Mouse (Mus musculus): Measurements from ENCODE around the gene Gm6408.
"Not testable (repeated sequence)": the region's sequence is repeated elsewhere in the genome, so short reads cannot be mapped to it uniquely, and the experiment has no call there.

The Gm6408 gene

DNA sequence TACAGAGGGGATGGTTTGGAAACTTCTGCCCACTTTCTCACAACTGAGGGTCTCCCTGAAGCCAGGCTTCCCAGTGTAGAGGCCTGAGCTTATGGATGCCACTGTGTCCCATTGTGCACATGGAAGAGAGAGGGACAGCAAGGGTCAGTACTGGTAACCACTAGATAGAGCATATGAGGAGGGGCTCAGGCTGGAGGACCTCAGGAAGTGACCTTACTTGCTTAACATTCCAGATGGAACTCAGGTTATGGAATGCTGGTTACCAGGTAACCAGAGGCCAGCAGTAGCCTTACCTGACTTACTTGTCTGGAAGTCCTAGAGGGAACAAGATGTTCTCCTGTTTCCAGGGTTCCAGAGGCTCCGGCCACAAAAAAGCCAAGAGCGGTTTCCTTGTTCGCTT lies at the start of gene Gm6408:
Gene Gm6408, plus strand, starts transcription at position 301 of the 400 bp plus-strand sequence.
- not testable (repeated sequence) for DNase-seq (ENCODE audit: low read depth, low spot score)

DNA sequence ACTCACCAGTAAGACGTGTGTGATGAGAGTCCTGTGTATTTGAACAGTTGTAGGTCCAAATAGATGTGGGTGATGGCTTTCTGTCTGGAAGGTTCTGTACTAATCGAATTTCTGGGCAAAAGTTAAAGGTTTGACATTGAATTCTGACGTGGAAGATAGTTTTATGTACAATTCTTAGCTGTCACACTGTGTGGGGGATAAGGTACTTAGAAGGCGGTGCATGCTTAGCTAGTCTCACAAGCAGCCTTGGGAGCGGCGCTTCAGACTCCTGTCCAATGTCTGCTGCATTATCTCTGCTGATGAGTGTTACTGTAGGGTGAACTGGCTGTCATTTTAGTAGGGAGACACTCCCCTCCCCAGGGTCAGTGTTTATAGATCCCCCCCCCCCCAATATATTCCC lies 49.3 kb upstream of the Gm6408 start:
- DNase-seq (ENCODE audit: low read depth, low spot score), result no peak

DNA sequence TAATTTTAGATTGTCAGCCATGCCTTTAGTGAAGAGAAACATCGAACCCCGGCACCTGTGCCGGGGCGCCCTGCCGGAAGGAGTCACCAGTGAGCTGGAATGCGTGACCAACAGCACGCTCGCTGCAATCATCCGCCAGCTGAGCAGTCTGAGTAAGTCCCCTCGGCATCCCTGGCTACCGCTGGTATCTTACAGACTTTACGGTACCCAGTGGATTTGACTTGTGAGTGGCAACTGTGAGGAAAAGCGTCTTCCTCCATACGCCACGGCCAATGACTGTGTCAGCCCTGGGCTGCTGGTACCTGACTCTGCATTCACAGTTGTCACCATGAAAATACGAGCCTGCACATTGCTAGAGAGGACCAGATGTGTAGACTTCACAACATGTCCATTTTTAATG lies 46.4 kb upstream of the Gm6408 start:
- no peak for DNase-seq (ENCODE audit: low read depth, low spot score)

DNA sequence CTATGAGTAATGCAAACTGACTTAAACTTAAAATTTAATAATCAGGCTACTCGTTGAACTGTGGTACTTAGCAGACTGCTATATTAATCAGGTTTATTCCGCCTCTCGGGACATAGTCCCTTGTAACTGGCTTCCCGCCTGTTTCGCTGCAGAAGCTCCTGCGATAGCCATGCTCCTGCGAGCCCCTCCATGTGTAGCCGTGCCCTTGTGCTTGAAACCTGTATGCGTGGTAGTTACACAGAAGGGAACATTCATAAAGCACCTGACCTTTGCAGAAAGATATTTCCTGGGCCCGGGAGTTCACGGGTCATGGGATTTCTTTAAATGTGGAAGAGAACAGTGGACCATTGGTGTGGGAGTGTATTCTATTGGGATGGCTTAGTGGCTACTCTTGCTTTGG lies 45.0 kb upstream of the Gm6408 start:
- DNase-seq (ENCODE audit: low read depth, low spot score), result no peak

DNA sequence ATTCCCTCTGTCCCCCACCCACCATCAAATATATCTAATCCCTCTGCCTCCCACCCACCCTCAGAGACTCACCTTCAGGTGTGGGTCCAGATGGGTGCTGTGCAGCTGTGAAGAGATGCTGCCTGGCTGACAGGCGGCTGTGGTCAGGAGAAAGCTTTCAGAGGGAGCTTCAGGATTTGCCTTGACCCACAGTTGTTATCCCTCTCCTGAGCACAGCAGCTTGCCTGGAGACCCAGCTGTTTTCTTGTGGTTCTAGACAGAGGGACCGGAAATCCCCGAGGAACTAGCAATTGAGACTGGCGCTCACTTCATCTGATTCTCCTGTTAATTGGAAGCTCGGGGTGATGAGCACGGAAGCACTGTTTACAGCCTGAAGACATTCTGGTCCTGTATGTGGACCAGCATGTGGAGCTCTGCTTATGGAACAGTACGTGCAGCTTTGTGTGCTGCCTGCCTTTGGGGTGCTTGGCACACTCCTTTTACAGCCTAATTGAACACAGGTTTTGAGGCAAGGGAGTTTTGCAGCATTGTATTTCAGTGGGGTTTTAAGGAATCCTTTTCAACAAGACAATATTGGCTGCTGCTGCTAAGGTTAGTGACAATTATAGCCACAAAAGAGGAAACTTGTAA lies 42.5 kb upstream of the Gm6408 start:
- DNase-seq (ENCODE audit: low read depth, low spot score), result no peak

DNA sequence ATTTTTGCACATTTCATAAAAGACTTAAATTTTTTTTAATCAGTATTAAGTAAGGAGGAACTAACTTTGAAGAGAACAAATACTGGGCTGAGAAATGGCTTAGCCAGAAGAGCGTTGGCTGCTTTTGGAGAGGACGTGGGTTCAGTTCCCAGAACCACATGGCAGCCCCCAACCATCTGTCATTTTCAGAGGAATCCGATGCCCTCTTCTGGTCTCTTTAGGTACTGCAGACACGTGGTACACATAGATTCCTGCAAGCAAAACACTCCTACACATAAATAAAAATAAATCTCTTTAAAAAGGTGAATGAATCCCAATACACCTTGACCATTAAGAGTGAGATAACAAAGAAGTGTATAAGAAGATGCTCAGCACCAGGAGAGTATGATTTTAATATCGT lies 41.5 kb upstream of the Gm6408 start:
- DNase-seq (ENCODE audit: low read depth, low spot score), result no peak

DNA sequence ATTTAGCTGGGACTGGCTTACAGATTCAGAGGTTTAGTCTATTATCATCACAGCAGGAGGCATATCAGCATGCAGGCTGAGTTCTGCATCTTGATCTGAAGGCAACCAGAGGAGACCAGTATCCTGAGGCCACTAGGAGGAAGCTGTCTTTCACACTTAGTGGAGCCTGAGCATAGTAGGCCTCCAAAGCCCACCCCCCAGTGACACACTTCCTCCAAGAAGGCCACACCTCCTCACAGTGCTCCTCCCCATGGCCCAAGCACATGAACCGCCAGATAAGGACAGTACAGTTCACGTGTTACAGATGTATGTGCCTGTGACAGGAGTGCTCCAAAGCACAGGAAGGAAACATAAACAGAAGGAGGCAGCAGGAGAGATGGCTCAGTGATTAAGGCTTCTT lies 39.0 kb upstream of the Gm6408 start:
- no peak for DNase-seq (ENCODE audit: low read depth, low spot score)

DNA sequence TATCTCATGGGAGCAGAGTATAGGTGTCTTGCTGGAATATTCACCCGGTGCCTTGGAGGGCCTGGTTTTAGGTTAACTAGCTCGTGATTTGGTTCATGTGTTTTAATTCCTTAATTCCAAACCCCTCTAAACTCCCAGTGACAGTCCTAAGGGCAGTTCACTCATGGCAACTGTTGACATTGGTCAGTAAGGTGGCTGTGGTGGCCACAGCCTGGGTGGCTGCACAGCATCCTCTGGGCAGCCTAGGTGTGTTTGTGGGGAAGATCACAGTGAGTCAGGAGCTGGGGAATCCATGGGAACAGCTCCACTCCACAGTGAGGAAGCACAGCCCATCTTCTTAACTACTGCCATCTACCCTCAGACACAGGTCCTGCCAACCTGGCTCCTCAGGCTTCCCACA lies 35.1 kb upstream of the Gm6408 start:
- no peak for DNase-seq (ENCODE audit: low read depth, low spot score)

DNA sequence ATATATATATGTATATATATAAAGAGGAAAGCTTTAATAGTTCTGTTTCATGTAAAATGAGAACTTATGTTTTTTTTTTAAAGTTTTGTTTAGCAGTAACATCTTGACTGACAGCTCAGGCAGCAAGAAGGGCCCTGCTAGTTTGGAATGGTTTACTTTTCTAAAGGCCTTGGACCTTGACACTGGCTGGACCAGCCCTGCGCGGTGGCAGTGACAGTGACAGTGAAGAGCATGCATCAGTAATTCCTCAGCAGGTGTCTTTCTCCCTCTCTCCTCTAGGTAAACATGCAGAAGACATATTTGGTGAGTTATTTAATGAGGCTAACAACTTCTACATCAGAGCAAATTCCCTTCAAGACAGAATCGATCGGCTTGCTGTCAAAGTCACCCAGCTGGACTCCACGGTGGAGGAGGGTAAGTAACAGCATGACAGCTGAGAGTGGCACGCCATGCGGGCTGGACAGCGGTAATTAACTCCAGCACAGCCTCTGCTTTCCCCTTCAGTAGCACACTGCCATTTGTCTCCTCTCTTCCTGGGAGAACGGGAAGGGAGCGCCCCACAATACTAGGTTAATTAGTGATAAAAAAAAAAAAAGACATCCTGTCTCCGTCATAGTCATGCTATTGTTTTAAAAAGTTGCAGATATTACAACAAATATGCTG lies 30.0 kb upstream of the Gm6408 start:
- no peak for DNase-seq (ENCODE audit: low read depth, low spot score)

DNA sequence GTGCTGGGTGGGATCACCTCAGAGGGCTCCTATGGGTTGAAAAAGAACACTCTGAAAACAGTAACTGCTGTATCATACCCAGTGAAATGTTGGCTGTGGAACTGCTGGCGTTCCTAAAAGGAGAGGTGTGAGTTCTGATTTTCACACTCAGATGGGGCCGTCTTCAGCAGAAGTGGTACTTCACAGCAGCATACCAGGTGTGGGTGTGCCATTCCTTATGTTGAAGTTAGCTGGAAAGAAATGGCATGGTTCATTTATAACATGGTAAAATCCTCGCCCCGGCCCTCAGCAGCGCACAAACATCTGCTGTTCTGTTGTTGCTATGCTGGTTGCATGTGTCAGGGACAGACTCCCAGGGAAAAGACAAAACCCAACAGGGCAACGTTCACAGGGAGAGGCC lies 28.2 kb upstream of the Gm6408 start:
- no peak for DNase-seq (ENCODE audit: low read depth, low spot score)

DNA sequence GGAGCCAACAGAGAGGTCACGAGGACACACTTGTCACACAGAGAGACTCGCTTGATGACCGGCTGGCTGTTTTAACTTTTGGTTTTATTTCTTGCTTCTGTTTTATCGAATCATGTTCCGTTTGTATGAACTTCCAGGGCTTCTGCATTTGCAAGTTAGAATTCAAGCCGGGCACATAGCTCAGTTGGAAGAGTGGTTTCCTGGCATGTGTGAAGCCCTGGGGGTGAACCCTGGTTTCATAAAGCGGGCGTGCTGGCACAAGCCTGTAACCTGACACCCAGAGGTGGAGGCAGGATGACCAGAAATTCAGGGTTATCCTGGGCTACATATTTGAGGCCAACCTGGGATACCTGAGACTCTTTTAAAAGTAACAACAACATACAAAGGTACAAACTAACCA lies 20.2 kb upstream of the Gm6408 start:
- DNase-seq (ENCODE audit: low read depth, low spot score), result no peak

DNA sequence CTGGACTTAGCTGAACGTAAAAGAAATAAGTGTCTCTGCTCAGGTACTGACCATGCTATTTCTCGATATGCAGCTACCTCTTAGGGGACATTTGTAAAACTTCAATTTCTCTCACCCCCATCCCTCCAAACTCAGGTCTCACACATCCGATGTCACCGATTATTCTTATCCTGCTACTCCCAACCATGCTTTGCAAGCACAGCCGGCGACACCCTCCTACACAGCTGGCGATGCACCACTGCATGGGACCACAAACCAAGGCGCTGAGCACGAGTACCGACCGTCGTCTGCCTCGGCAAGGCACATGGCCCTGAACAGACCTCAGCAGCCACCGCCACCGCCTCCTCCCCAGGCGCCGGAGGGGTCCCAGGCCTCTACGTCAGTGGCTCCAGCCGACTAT lies 15.1 kb upstream of the Gm6408 start:
- DNase-seq (ENCODE audit: low read depth, low spot score), result no peak

DNA sequence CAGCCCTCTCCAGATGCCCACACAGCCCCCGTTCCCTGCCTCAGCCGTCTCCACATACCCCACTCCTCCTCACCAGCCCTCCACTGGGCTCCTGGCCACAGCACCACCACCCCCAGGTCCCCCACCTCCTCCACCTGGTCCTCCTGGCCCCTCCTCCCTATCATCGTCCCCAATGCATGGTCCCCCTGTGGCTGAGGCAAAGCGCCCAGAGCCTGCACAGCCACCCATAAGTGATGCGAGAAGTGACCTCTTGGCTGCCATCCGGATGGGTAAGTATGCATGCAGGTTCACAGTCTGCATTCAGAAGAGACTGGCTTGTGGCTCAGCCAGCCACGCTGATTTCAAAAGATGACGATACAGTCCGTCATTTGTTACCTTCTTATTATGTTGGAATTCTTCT lies 13.5 kb upstream of the Gm6408 start:
- no peak for DNase-seq (ENCODE audit: low read depth, low spot score)

DNA sequence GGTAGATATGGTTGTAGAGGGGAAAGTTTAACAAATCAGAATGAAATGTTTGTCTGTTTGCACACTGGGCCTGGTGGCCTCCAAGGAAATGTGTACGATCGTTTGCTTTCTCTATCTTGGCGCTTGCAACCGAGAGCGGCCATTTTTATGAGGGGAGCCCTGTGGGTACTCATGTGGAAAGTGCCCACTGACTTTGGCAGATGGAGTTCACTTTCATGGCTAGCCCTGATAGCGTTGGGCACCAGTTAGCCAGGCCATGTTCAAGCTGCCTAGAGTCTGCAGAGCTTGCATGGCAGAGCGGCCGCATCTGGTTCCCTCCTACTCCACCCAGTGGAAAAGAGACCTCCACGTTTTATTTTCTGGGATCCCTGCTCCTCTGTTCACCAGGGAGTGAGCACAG lies 10.9 kb upstream of the Gm6408 start:
- DNase-seq (ENCODE audit: low read depth, low spot score), result no peak

DNA sequence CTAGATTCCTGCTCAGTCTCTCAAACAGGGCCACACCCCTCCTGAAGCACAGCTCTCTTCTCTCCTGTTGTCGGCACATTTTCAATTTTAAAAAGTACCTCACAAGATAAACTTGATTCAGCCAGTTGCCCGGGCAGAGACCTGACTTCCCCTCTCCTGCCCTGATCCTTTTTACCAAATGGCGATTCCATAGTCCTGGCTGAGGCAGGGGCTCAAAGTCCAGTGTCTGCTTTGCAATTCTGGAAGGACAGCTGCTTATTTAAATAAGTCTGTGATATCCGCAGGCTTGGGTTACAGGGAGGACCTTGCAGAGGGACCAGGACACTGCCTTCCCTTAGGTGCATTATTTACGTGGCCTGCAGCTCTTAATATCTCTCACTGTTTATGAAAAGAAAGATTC lies 10.5 kb upstream of the Gm6408 start:
- no peak for DNase-seq (ENCODE audit: low read depth, low spot score)

DNA sequence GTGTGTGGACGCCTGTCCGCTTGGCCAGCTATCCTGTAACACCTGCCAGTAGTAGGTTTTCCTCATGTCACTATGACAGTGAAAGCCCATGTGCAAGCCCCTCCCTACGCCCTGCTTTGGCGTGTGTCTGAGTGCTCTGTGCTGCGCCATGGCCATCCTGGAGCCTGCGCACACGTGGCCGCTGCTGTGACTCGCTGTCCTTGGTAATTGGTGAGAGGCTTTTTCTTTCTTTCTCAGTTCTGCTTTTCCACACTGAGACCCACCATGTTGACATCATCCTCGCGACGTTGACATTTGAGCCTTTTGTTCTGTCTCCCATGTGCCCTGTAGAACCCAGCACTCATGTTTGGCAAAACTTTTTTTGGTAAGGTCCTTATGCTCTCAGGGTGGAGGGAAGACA lies 9.9 kb upstream of the Gm6408 start:
- DNase-seq (ENCODE audit: low read depth, low spot score), result no peak

DNA sequence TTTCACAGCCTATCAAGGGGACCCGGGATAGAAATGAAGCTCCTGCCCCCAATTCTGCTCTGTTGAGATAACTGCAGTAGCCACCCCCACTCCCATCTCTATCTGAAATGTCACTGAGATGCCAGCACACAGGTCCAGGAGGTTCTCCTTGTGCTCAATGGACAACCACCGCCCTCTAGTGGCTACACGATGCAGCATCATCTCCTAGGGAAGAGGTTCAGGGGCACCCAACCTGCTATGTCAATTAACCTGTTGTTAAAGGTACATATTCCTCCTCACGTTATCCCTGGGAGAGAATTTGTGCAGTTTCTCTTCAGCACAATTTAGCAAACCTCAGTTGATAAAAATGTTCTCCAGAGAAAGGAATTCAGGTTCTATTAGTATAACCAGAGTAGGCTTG lies 2.2 kb upstream of the Gm6408 start:
- DNase-seq (ENCODE audit: low read depth, low spot score), result not testable (repeated sequence)

DNA sequence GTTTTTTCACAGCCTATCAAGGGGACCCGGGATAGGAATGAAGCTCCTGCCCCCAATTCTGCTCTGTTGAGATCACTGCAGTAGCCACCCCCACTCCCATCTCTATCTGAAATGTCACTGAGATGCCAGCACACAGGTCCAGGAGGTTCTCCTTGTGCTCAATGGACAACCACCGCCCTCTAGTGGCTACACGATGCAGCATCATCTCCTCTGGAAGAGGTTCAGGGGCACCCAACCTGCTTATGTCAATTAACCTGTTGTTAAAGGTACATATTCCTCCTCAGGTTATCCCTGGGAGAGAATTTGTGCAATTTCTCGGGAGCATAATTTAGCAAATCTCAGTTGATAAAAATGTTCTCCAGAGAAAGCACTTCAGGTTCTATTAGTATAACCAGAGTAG lies 7.2 kb downstream of the Gm6408 start:
- not testable (repeated sequence) for DNase-seq (ENCODE audit: low read depth, low spot score)

DNA sequence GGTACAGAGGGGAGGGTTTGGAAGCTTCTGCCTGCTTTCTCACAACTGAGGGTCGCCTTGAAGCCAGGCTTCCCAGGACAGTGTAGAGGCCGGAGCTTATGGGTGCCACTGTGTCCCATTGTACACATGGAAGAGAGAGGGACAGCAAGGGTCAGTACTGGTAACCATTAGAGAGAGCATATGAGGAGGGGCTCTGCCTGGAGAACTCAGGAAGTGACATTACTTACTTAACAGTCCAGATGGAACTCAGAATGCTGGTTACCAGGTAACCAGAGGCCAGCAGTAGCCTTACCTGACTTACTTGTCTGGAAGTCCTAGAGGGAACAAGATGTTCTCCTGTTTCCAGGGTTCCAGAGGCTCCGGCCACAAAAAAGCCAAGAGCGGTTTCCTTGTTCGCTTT lies 9.3 kb downstream of the Gm6408 start, which contains the start of gene Gm6370:
Gene Gm6370, plus strand, starts transcription at position 301 of the 400 bp plus-strand sequence.
- not testable (repeated sequence) for DNase-seq (ENCODE audit: low read depth, low spot score)

DNA sequence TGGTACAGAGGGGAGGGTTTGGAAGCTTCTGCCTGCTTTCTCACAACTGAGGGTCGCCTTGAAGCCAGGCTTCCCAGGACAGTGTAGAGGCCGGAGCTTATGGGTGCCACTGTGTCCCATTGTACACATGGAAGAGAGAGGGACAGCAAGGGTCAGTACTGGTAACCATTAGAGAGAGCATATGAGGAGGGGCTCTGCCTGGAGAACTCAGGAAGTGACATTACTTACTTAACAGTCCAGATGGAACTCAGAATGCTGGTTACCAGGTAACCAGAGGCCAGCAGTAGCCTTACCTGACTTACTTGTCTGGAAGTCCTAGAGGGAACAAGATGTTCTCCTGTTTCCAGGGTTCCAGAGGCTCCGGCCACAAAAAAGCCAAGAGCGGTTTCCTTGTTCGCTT lies 20.3 kb downstream of the Gm6408 start, which contains the start of gene 4930449I24Rik:
Gene 4930449I24Rik, plus strand, starts transcription at position 301 of the 400 bp plus-strand sequence.
- DNase-seq (ENCODE audit: low read depth, low spot score), result not testable (repeated sequence)

DNA sequence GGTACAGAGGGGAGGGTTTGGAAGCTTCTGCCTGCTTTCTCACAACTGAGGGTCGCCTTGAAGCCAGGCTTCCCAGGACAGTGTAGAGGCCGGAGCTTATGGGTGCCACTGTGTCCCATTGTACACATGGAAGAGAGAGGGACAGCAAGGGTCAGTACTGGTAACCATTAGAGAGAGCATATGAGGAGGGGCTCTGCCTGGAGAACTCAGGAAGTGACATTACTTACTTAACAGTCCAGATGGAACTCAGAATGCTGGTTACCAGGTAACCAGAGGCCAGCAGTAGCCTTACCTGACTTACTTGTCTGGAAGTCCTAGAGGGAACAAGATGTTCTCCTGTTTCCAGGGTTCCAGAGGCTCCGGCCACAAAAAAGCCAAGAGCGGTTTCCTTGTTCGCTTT lies 32.1 kb downstream of the Gm6408 start, which contains the start of gene Gm3402:
Gene Gm3402, plus strand, starts transcription at position 301 of the 400 bp plus-strand sequence.
- not testable (repeated sequence) for DNase-seq (ENCODE audit: low read depth, low spot score)

DNA sequence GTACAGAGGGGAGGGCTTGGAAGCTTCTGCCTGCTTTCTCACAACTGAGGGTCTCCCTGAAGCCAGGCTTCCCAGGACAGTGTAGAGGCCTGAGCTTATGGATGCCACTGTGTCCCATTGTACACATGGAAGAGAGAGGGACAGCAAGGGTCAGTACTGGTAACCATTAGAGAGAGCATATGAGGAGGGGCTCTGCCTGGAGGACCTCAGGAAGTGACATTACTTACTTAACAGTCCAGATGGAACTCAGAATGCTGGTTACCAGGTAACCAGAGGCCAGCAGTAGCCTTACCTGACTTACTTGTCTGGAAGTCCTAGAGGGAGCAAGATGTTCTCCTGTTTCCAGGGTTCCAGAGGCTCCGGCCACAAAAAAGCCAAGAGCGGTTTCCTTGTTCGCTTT lies 43.7 kb downstream of the Gm6408 start, which contains the start of gene Gm3404:
Gene Gm3404, plus strand, starts transcription at position 301 of the 400 bp plus-strand sequence.
- DNase-seq (ENCODE audit: low read depth, low spot score), result not testable (repeated sequence)
